Mouse (Mus musculus) lung, postnatal 0 days (tissue): ENCODE measurements at regions not wholly inside any gene's neighbourhood (a gene's known extent, or its start where the extent isn't known, plus 50 kb on each side); places are given as distances from the start of the nearest gene placed in this dataset.

Source experiments
- ATAC-seq: fragments of 200-750 bp; cut with Nextera tagmentation; 2 replicates; pipeline ENCODE4 v1.8.0; 2017; ENCODE audit warnings: moderate library complexity
- DNase-seq: peaks from one replicate; pipeline ENCODE4 v3.0.0-alpha.2; 2016; ENCODE audit warnings: low spot score
- H3K27ac ChIP-seq: fragments of 300-500 bp; sonication (generic); 2 replicates; pipeline ENCODE4 v1.5.1; 2014; ENCODE audit warnings: antibody characterized with exemption, mild to moderate bottlenecking, low read length, mixed read lengths
- H3K27me3 ChIP-seq: fragments of 300-500 bp; sonication (generic); replicated peaks from 2 replicates; pipeline ENCODE4 v1.6.1; 2014; ENCODE audit warnings: low read length, mixed read lengths; ENCODE audit not compliant: insufficient read depth
- H3K36me3 ChIP-seq: fragments of 300-500 bp; sonication (generic); 2 replicates; pipeline ENCODE4 v1.6.1; 2014; ENCODE audit warnings: low read length, mixed read lengths; ENCODE audit not compliant: insufficient read depth
- H3K4me1 ChIP-seq: fragments of 300-500 bp; sonication (generic); 2 replicates; pipeline ENCODE4 v1.6.1; 2014; ENCODE audit warnings: antibody characterized with exemption, low read depth, low read length, mixed read lengths; ENCODE audit not compliant: insufficient read depth
- H3K4me2 ChIP-seq: fragments of 300-500 bp; sonication (generic); replicated peaks from 2 replicates; pipeline ENCODE4 v1.6.1; 2014; ENCODE audit warnings: low read depth, mild to moderate bottlenecking, low read length, moderate library complexity, mixed read lengths
- H3K4me3 ChIP-seq: fragments of 300-500 bp; sonication (generic); 2 replicates; pipeline ENCODE4 v1.5.1; 2014; ENCODE audit warnings: low read depth, low read length
- H3K9ac ChIP-seq: fragments of 300-500 bp; sonication (generic); replicated peaks from 2 replicates; pipeline ENCODE4 v1.6.1; 2014; ENCODE audit warnings: low read depth, mild to moderate bottlenecking
- H3K9me3 ChIP-seq: fragments of 300-500 bp; sonication (generic); 2 replicates; pipeline ENCODE4 v1.6.1; 2016; ENCODE audit warnings: low read length, mixed read lengths
- CTCF ChIP-seq: IDR thresholded peaks from 2 replicates; pipeline ENCODE4 v1.5.1; 2016; ENCODE audit warnings: antibody characterized with exemption, mild to moderate bottlenecking
- EP300 ChIP-seq: IDR thresholded peaks from 2 replicates; pipeline ENCODE4 v1.6.1; 2016; ENCODE audit warnings: antibody characterized with exemption, mild to moderate bottlenecking, control low read depth
- WGBS: fragments of 180-500 bp; shearing (Covaris S2); extraction: QIAGEN DNeasy Blood & Tissue Kit; methylation state at CpG from one replicate; pipeline ENCODE4 v1.1.7; 2014; 5-methylcytosine and 5-hydroxymethylcytosine counted together

DNA sequence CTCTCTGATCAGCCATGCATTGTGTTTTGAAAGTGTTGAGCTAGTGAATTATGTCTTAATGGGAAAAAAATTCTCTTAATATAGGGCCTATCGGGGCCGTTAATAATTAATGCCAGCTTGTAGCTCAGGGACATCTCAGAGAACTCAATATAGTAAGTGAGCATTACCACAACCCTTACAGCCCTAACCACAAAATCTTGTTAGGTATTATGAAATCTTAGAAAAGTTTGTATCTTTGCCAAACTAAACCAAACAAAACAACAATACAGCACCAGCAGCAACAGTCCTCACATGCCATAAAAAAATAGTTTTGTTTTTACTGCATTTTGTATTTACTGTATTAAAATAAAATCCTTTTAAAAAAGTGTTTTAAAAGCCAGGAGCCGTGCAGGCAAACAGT lies 277.8 kb downstream of the Etnk1 start:
- H3K4me3 ChIP-seq: no peak overlapping the region
- H3K9ac ChIP-seq: no peak overlapping the region
- 83% methylated on average over 3 of the region's 3 CpGs for WGBS
- H3K36me3 ChIP-seq: no peaks in the 10 kb centered on the region
- 0 out of 2 replicates have a peak, but pooled peaks cover 4% of the 10 kb centered on the region for H3K4me1 ChIP-seq
- H3K4me2 ChIP-seq: no peak overlapping the region
- no peak overlapping the region for H3K27ac ChIP-seq
- no peaks in the 10 kb centered on the region for H3K9me3 ChIP-seq
- no peak for DNase-seq
- no peak for ATAC-seq
- H3K27me3 ChIP-seq: no peaks in the 10 kb centered on the region
- no peak for TF ChIP-seq CTCF
- TF ChIP-seq EP300: no peak

DNA sequence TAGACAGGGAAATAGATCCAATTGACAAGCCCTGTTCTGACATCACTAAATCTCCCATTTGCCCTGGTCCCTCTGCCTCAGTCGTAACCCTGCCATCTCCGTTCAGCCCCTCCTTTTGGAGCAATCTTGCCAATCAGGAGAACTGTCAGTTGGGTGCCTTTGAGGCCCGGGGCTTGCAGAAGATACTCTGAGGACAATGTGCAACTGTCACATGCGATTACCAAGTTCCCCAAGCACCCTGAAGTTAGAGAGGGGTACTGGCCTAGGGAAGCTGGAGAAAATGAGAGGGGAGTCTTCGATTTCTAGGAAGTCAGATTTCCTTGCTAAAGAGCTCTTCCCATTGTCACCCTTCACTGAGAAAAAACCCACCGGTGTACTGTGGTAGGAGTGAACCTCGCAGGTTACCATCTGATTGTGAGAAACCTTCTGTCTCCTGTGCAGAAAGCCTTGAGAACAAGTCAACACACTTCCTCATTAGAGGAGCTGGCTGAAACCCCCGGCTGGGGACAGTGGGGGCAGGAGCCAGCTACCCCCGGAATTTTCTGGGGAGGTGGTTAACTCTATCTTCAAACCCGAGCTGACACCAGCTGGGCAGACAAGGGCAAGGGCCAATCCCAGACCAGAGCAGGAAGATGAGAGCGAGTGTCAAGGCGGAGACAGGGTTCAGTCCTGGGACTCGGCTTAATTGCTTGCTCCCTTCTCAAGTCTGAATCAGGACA lies 279.0 kb downstream of the Etnk1 start:
- WGBS: 76% methylated on average over 13 of the region's 13 CpGs
- no peaks in the 10 kb centered on the region for H3K36me3 ChIP-seq
- no peak for DNase-seq
- TF ChIP-seq EP300 (no peak), CTCF (no peak)
- no peaks in the 10 kb centered on the region for H3K9me3 ChIP-seq
- no peak overlapping the region for H3K4me2 ChIP-seq
- no peak for ATAC-seq
- no peak overlapping the region for H3K9ac ChIP-seq
- no peak overlapping the region for H3K4me3 ChIP-seq
- no peaks in the 10 kb centered on the region for H3K27me3 ChIP-seq
- H3K27ac ChIP-seq: no peak overlapping the region
- H3K4me1 ChIP-seq: 0 out of 2 replicates have a peak, but pooled peaks cover 4% of the 10 kb centered on the region

DNA sequence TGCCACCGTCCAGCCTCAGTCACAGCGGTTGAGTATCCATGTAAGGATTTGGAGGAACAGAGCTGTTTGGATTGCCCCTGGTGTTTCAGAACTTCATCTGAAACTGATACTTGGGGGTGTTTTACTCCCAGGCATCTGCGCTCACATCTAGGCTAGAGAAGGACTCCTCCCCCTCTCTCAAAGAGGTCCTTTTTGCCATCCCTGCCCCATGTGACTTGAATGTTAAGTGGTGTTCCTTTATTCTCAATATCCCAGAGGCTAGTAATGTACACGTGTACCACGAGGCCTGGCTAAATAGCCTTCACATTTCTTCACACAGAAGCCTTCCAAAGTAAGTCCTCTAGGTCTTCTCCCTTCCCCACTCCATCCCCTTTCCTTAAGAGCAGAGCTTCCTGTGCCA lies 280.0 kb downstream of the Etnk1 start:
- Histone ChIP-seq H3K4me2 (no peak overlapping the region), H3K27ac (no peak overlapping the region), H3K9me3 (no peaks in the 10 kb centered on the region), H3K27me3 (no peaks in the 10 kb centered on the region), H3K9ac (no peak overlapping the region), H3K4me3 (no peak overlapping the region), H3K4me1 (0 out of 2 replicates have a peak, but pooled peaks cover 4% of the 10 kb centered on the region), H3K36me3 (no peaks in the 10 kb centered on the region)
- DNase-seq: no peak
- no peak for ATAC-seq
- 81% methylated on average over 5 of the region's 5 CpGs for WGBS
- TF ChIP-seq CTCF (no peak), EP300 (no peak)

DNA sequence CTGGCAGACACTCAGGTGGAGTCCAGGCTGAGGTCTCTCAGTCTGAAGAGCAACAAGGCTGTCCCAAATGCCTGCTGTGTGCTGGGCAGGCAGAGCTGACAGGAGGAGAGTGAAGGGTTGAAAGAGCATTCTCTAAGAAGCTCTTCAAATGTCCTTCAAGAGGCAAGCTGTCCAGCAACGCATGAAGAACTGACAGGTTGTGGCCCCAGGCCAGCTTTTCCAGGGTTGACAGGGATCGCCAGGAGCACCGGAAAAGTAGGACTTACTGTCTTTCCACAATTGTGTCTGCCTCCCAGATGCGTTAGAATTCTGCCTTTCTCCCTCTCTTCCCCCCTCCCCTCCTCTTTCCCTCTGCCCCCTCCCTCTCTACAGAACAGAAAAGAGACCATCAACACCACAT lies 282.1 kb downstream of the Etnk1 start:
- Histone ChIP-seq H3K9me3 (no peaks in the 10 kb centered on the region), H3K4me3 (no peak overlapping the region), H3K27me3 (no peaks in the 10 kb centered on the region), H3K27ac (no peak overlapping the region), H3K9ac (no peak overlapping the region), H3K4me2 (no peak overlapping the region), H3K4me1 (0 out of 2 replicates have a peak, but pooled peaks cover 4% of the 10 kb centered on the region), H3K36me3 (no peaks in the 10 kb centered on the region)
- TF ChIP-seq EP300 (no peak), CTCF (no peak)
- no peak for ATAC-seq
- no peak for DNase-seq
- 47% methylated on average over 4 of the region's 4 CpGs for WGBS

DNA sequence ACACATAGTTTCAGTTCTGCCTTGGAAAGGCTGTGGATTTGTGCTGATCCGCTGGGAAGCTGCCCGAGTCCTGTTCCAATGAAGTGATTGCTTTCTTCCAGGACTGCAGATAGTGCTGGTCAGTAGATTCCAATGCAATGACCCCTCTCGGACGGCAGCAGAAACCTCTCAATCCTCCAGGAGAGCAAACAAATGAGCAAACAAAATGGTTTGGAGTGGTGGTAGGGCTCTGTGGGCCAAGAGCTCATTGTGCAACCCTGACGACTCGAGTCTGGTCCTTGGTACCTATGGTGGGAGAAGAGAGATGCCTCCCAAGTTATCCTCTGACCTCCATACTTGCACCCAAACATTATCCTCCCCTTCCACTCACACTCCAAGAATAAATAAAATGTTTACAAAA lies 284.8 kb downstream of the Etnk1 start:
- Histone ChIP-seq H3K4me2 (no peak overlapping the region), H3K36me3 (no peaks in the 10 kb centered on the region), H3K4me3 (no peak overlapping the region), H3K9me3 (no peaks in the 10 kb centered on the region), H3K4me1 (no peaks in the 10 kb centered on the region), H3K9ac (no peak overlapping the region), H3K27ac (no peak overlapping the region), H3K27me3 (no peaks in the 10 kb centered on the region)
- DNase-seq: peak; percentile 18
- peak; percentile 57 for ATAC-seq
- TF ChIP-seq EP300: no peak
- TF ChIP-seq CTCF: no peak
- 64% methylated on average over 6 of the region's 6 CpGs for WGBS

DNA sequence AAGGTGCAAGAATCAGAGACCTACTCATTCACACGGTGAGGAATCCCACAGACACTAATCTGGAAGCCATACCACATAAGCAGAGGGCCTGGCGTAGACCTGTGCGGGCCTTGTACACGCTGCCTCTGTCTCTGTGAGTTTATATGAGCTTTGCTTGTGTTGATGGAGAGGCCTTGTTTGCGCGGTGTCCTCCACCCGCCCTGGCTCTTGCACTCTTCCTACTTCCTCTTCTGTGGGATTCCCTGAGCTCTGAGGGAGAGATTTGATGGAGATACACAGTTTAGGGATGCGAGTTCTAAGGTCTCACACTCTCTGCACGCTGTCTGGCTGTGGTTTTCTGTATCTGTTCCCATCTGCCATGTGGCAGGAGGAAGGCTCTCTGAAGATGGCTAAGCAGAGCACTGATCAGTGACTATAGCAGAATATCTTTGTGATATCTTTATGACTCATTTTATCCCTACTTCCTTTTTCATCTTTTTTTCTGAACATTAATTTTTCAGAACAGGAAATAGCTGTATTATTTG lies 287.7 kb downstream of the Etnk1 start:
- WGBS: 93% methylated on average over 9 of the region's 9 CpGs
- no peaks in the 10 kb centered on the region for H3K27me3 ChIP-seq
- no peak for DNase-seq

More for the DNA sequence above, 287.7 kb downstream of the Etnk1 start:
- Histone ChIP-seq H3K4me1 (no peaks in the 10 kb centered on the region), H3K9ac (no peak overlapping the region), H3K4me2 (no peak overlapping the region), H3K36me3 (no peaks in the 10 kb centered on the region), H3K9me3 (no peaks in the 10 kb centered on the region), H3K27ac (no peak overlapping the region), H3K4me3 (no peak overlapping the region)
- ATAC-seq: no peak
- TF ChIP-seq EP300 (no peak), CTCF (no peak)
